Mouse (Mus musculus) neural tube, embryonic 14.5 days (tissue): ENCODE data around the gene Nr2e3. TPM values are rescaled to one million over a fixed set of nuclear protein-coding genes. Genes with fewer than 3 reads are reported as not detected.
A peak's percentile ranks its signal among the peaks of the same experiment; 100 is the strongest.

Experiments
- ATAC-seq: fragments of 200-750 bp; cut with Nextera tagmentation; 2 replicates; pipeline ENCODE4 v1.8.0; 2017; ENCODE audit warnings: low read depth, mild to moderate bottlenecking, moderate TSS enrichment, moderate library complexity
- H3K27ac ChIP-seq: fragments of 300-500 bp; sonication (generic); 2 replicates; pipeline ENCODE4 v1.5.1; 2014; ENCODE audit warnings: low read depth, mild to moderate bottlenecking, control low read depth, low read length, moderate library complexity, mixed read lengths
- H3K27me3 ChIP-seq: fragments of 300-500 bp; sonication (generic); 2 replicates; pipeline ENCODE4 v1.6.1; 2014; ENCODE audit warnings: low read length; ENCODE audit not compliant: control insufficient read depth, insufficient read depth
- H3K36me3 ChIP-seq: fragments of 300-500 bp; sonication (generic); 2 replicates; pipeline ENCODE4 v1.6.1; 2014; ENCODE audit warnings: low read length, mixed read lengths; ENCODE audit not compliant: control insufficient read depth, insufficient read depth
- H3K4me1 ChIP-seq: fragments of 300-500 bp; sonication (generic); 2 replicates; pipeline ENCODE4 v1.6.1; 2014; ENCODE audit warnings: low read length; ENCODE audit not compliant: control insufficient read depth, insufficient read depth
- H3K4me2 ChIP-seq: fragments of 300-500 bp; sonication (generic); 2 replicates; pipeline ENCODE4 v1.6.1; 2014; ENCODE audit warnings: mild to moderate bottlenecking, low read depth, low read length, control low read depth
- H3K4me3 ChIP-seq: fragments of 300-500 bp; sonication (generic); 2 replicates; pipeline ENCODE4 v1.5.1; 2014; ENCODE audit warnings: low read depth, low read length, control low read depth, mixed read lengths
- H3K9ac ChIP-seq: fragments of 300-500 bp; sonication (generic); replicated peaks from 2 replicates; pipeline ENCODE4 v1.6.1; 2014; ENCODE audit warnings: low read depth, mild to moderate bottlenecking, control low read depth, low read length, mixed read lengths
- H3K9me3 ChIP-seq: fragments of 300-500 bp; sonication (generic); 2 replicates; pipeline ENCODE4 v1.6.1; 2016; ENCODE audit warnings: low read length; ENCODE audit not compliant: control insufficient read depth
- WGBS: fragments of 180-500 bp; shearing (Covaris S2); extraction: QIAGEN DNeasy Blood & Tissue Kit; methylation state at CpG from one replicate; pipeline ENCODE4 v1.1.7; 2014; 5-methylcytosine and 5-hydroxymethylcytosine counted together
- polyA plus RNA-seq: library from polyadenylated mRNA; unstranded; fragments of >200 nt; fragmentation: Nextera tagmentation; extraction: Ambion mirVana; gene quantifications from 2 replicates; pipeline ENCODE4 v1.2.1, GENCODE M21; 2014

Gene Nr2e3
- polyA plus RNA-seq: not detected in 2 replicates

- Histone ChIP-seq H3K4me1 (no peaks in the 10 kb centered on the region), H3K27me3 (no peaks in the 10 kb centered on the region), H3K9ac (no peak within 1 kb of the TSS), H3K4me2 (no peak within 1 kb of the TSS), H3K4me3 (no peak within 1 kb of the TSS), H3K36me3 (no peaks in the 10 kb centered on the region), H3K27ac (no peak within 1 kb of the TSS), H3K9me3 (no peaks in the 10 kb centered on the region)
- WGBS: 89% methylated on average over 10 of the region's 10 CpGs
- no peak for ATAC-seq
These were observed at the start of gene Nr2e3 for GRCm38 (mm10) chr9:59960559-59960958. TSS of gene Nr2e3 (minus strand) at chr9:59960659.

- Histone ChIP-seq H3K4me1 (no peaks in the 10 kb centered on the region), H3K9me3 (no peaks in the 10 kb centered on the region), H3K4me3 (no peak overlapping the region), H3K27ac (peak overlapping the region; percentile 39; the same call in 1 of the 2 replicates), H3K27me3 (no peaks in the 10 kb centered on the region), H3K9ac (no peak overlapping the region), H3K4me2 (no peak overlapping the region), H3K36me3 (no peaks in the 10 kb centered on the region)
- 46% methylated on average over 7 of the region's 7 CpGs for WGBS
- ATAC-seq: no peak
These were observed 48.5 kb upstream of the Nr2e3 start for GRCm38 (mm10) chr9:60008936-60009335.

GRCm38 (mm10) chr9:60002323-60002722, 41.9 kb upstream of the Nr2e3 start:
- no peak for ATAC-seq
- Histone ChIP-seq H3K9me3 (no peaks in the 10 kb centered on the region), H3K4me2 (no peak overlapping the region), H3K9ac (no peak overlapping the region), H3K27me3 (no peaks in the 10 kb centered on the region), H3K4me1 (no peaks in the 10 kb centered on the region), H3K36me3 (no peaks in the 10 kb centered on the region), H3K27ac (no peak overlapping the region), H3K4me3 (no peak overlapping the region)
- 28% methylated on average over 8 of the region's 8 CpGs for WGBS

- no peaks in the 10 kb centered on the region for H3K27me3 ChIP-seq
- no peak overlapping the region for H3K4me3 ChIP-seq
- WGBS: 51% methylated on average over 3 of the region's 3 CpGs
- no peaks in the 10 kb centered on the region for H3K4me1 ChIP-seq
- H3K9me3 ChIP-seq: no peaks in the 10 kb centered on the region
- no peak overlapping the region for H3K9ac ChIP-seq
- ATAC-seq: no peak
- no peak overlapping the region for H3K4me2 ChIP-seq
- no peak overlapping the region for H3K27ac ChIP-seq
- no peaks in the 10 kb centered on the region for H3K36me3 ChIP-seq
These were observed 41.0 kb upstream of the Nr2e3 start for GRCm38 (mm10) chr9:60001444-60001843.

GRCm38 (mm10) chr9:59997725-59998124, 37.3 kb upstream of the Nr2e3 start:
- no peaks in the 10 kb centered on the region for H3K27me3 ChIP-seq
- H3K27ac ChIP-seq: no peak overlapping the region
- no peak overlapping the region for H3K4me2 ChIP-seq
- no peaks in the 10 kb centered on the region for H3K4me1 ChIP-seq
- no peak overlapping the region for H3K9ac ChIP-seq
- ATAC-seq: no peak
- no peaks in the 10 kb centered on the region for H3K9me3 ChIP-seq
- H3K4me3 ChIP-seq: no peak overlapping the region
- H3K36me3 ChIP-seq: no peaks in the 10 kb centered on the region
- WGBS: 87% methylated on average over 4 of the region's 4 CpGs

GRCm38 (mm10) chr9:59991407-59991806, 30.9 kb upstream of the Nr2e3 start:
- H3K27ac ChIP-seq: no peak overlapping the region
- WGBS: 81% methylated on average over 5 of the region's 5 CpGs
- no peaks in the 10 kb centered on the region for H3K9me3 ChIP-seq
- H3K4me1 ChIP-seq: no peaks in the 10 kb centered on the region
- H3K9ac ChIP-seq: no peak overlapping the region
- no peak overlapping the region for H3K4me2 ChIP-seq
- no peaks in the 10 kb centered on the region for H3K36me3 ChIP-seq
- H3K4me3 ChIP-seq: no peak overlapping the region
- H3K27me3 ChIP-seq: no peaks in the 10 kb centered on the region
- no peak for ATAC-seq

GRCm38 (mm10) chr9:59989864-59990263, 29.4 kb upstream of the Nr2e3 start:
- no peak overlapping the region for H3K4me2 ChIP-seq

GRCm38 (mm10) chr9:59985900-59986572, 25.6 kb upstream of the Nr2e3 start:
- Histone ChIP-seq H3K9ac (no peak overlapping the region), H3K9me3 (no peaks in the 10 kb centered on the region), H3K4me1 (no peaks in the 10 kb centered on the region), H3K36me3 (no peaks in the 10 kb centered on the region), H3K4me2 (no peak overlapping the region), H3K27me3 (no peaks in the 10 kb centered on the region), H3K4me3 (no peak overlapping the region), H3K27ac (no peak overlapping the region)
- 66% methylated on average over 3 of the region's 3 CpGs for WGBS
- ATAC-seq: no peak

More at GRCm38 (mm10) chr9:59989864-59990263, 29.4 kb upstream of the Nr2e3 start:
- Histone ChIP-seq H3K4me3 (no peak overlapping the region), H3K4me1 (no peaks in the 10 kb centered on the region), H3K9me3 (no peaks in the 10 kb centered on the region), H3K9ac (no peak overlapping the region), H3K27me3 (no peaks in the 10 kb centered on the region), H3K27ac (no peak overlapping the region), H3K36me3 (no peaks in the 10 kb centered on the region)
- WGBS: 2% methylated on average over 1 of the region's 1 CpGs
- no peak for ATAC-seq

- no peaks in the 10 kb centered on the region for H3K27me3 ChIP-seq
- H3K27ac ChIP-seq: no peak overlapping the region
- no peak overlapping the region for H3K4me2 ChIP-seq
- ATAC-seq: no peak
- H3K9ac ChIP-seq: no peak overlapping the region
- 62% methylated on average over 2 of the region's 2 CpGs for WGBS
- H3K4me3 ChIP-seq: no peak overlapping the region
- H3K9me3 ChIP-seq: no peaks in the 10 kb centered on the region
- no peaks in the 10 kb centered on the region for H3K4me1 ChIP-seq
- H3K36me3 ChIP-seq: no peaks in the 10 kb centered on the region
These were observed 20.7 kb upstream of the Nr2e3 start for GRCm38 (mm10) chr9:59981116-59981515.
